Mouse (Mus musculus) limb, embryonic 15.5 days (tissue): ENCODE results near the gene Bivm. TPM values are rescaled to one million over a fixed set of nuclear protein-coding genes. Genes with fewer than 3 reads are reported as not detected.

ENCODE experiments used
- ATAC-seq: fragments of 200-750 bp; cut with Nextera tagmentation; 2 replicates; pipeline ENCODE4 v1.8.0; 2017; ENCODE audit warnings: low read depth, moderate TSS enrichment; ENCODE audit not compliant: insufficient number of reproducible peaks, low FRiP score, low TSS enrichment
- H3K27ac ChIP-seq: fragments of 300-500 bp; sonication (generic); 2 replicates; pipeline ENCODE4 v1.5.1; 2015; ENCODE audit warnings: moderate library complexity, mild to moderate bottlenecking, inconsistent platforms
- H3K27me3 ChIP-seq: fragments of 300-500 bp; sonication (generic); 2 replicates; pipeline ENCODE4 v1.6.1; 2015; ENCODE audit warnings: inconsistent platforms
- H3K36me3 ChIP-seq: fragments of 300-500 bp; sonication (generic); 2 replicates; pipeline ENCODE4 v1.6.1; 2015; ENCODE audit warnings: inconsistent platforms
- H3K4me1 ChIP-seq: fragments of 300-500 bp; sonication (generic); 2 replicates; pipeline ENCODE4 v1.6.1; 2015; ENCODE audit warnings: inconsistent platforms
- H3K4me2 ChIP-seq: fragments of 300-500 bp; sonication (generic); 2 replicates; pipeline ENCODE4 v1.6.1; 2015; ENCODE audit warnings: mild to moderate bottlenecking, inconsistent platforms
- H3K4me3 ChIP-seq: fragments of 300-500 bp; sonication (generic); 2 replicates; pipeline ENCODE4 v1.5.1; 2015; ENCODE audit warnings: mild to moderate bottlenecking, inconsistent platforms
- H3K9ac ChIP-seq: fragments of 300-500 bp; sonication (generic); 2 replicates; pipeline ENCODE4 v1.6.1; 2015; ENCODE audit warnings: inconsistent platforms
- H3K9me3 ChIP-seq: fragments of 300-500 bp; sonication (generic); 2 replicates; pipeline ENCODE4 v1.6.1; 2016; ENCODE audit warnings: inconsistent platforms
- polyA plus RNA-seq: library from polyadenylated mRNA; unstranded; fragments of >200 nt; fragmentation: Nextera tagmentation; extraction: Ambion mirVana; gene quantifications from 2 replicates; pipeline ENCODE4 v1.2.1, GENCODE M21; 2015

Bivm gene
- polyA plus RNA-seq, 1 experiment from 2014 or later, result 17.4 TPM

GRCm38 (mm10) chr1:44186396-44186795 is 67.6 kb downstream of the Bivm start:
- Histone ChIP-seq H3K9me3 (no peaks in the 10 kb centered on the region), H3K4me1 (no peaks in the 10 kb centered on the region), H3K27me3 (no peaks in the 10 kb centered on the region), H3K4me2 (no peak overlapping the region), H3K27ac (no peak overlapping the region), H3K9ac (no peak overlapping the region), H3K36me3 (peaks cover 3% of the 10 kb centered on the region), H3K4me3 (no peak overlapping the region)
- ATAC-seq, result no peak

Other genes with a start within 250 kb of the Bivm start
- gene Tpp2, start 185.3 kb upstream of the Bivm start, polyA plus RNA-seq, result 56.5 and 58.7 TPM in 2 replicates
- gene Mettl21c, start 98.9 kb upstream of the Bivm start, polyA plus RNA-seq, result 0.51 and 1.3 TPM in 2 replicates
- 0.04 and 0.06 TPM in 2 replicates for gene Gm8251, start 57.0 kb upstream of the Bivm start, polyA plus RNA-seq
- gene Tex30, start 16.5 kb upstream of the Bivm start, polyA plus RNA-seq, result 56.0 and 65.7 TPM in 2 replicates
- gene Kdelc1, start 149 bp upstream of the Bivm start, polyA plus RNA-seq, result 68.6 and 70.7 TPM in 2 replicates
- 24.7 and 25.6 TPM in 2 replicates for gene Ercc5, start 28.8 kb downstream of the Bivm start, polyA plus RNA-seq
- 0.29 and 2.3 TPM in 2 replicates for gene Mettl21e, start 100.0 kb downstream of the Bivm start, polyA plus RNA-seq